ENCODE assay signal across 8 mouse cellular contexts in the genomic region with DNA sequence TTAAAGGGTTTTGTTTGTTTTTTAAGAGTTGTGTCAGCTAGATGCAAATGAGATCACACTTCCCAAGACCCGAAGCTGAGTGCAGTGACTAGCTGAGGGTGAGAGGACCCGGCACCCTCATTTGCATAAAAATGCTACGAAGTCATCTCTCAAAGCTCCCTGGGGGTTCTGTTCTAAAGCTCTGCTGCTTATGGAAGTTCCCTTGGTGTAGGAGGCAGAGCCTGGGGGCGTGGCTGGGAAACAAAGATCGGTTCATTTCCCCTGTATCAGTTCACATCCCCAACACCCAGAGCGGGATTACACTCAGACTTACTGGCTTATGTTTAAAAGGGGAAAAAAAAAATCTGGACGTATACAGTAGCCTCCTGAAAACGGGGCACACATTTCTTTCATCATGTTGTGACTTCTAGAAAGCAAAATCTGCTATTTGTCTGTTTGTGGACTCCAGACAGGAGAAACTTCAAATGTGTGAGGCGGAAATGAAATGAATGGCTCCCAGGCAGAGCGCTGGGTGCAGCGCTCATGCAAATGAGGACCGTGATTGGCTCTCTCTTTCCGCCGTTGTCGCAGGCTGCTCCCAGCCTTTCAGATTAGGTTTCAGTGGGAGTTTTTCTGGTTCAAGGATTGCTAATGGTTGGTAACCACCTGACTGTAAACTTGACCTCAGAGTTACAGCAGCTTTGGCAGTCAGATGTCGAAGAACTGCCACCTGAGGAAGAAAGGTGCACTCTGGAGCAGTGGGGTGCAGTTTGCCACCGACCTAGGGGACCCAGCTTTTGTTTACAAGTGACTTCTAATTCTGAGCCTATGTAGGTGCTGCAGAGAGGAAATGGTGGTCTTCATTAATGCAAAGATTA.
DNase-seq lines count a peak whose midpoint lies in the region; ATAC-seq and TF ChIP-seq lines count a peak whose summit lies in the region.

No protein-coding gene starts in this region.

- no peaks in the 10 kb centered on the region for H3K9me3 ChIP-seq in embryonic facial prominence, embryonic 10.5 days
- H3K9me3 ChIP-seq in hindbrain, postnatal 0 days (ENCODE audit: low read length): no peaks in the 10 kb centered on the region
- H3K9me3 ChIP-seq in neural tube, embryonic 11.5 days (ENCODE audit: control insufficient read depth, low read length): no peaks in the 10 kb centered on the region

- H3K9ac ChIP-seq in hindbrain, postnatal 0 days (replicated peaks; ENCODE audit: low read length): peak overlapping the region; percentile 29; the same call in 1 of the 2 replicates
- H3K9ac ChIP-seq in liver, adult 2 months (ENCODE audit: low read depth, low read length): no peak overlapping the region
- H3K9ac ChIP-seq in neural tube, embryonic 11.5 days (ENCODE audit: low read length): peak overlapping the region; percentile 26

- peaks cover 37% of the 10 kb centered on the region for H3K4me1 ChIP-seq in embryonic facial prominence, embryonic 10.5 days
- H3K4me1 ChIP-seq in hindbrain, postnatal 0 days (ENCODE audit: insufficient read depth, low read length): peaks cover 20% of the 10 kb centered on the region
- no peaks in the 10 kb centered on the region; the same call in none of the 2 replicates for H3K4me1 ChIP-seq in liver, adult 2 months (ENCODE audit: control insufficient read depth, insufficient read depth, low read length)
- peaks cover 5% of the 10 kb centered on the region; the same call in 1 of the 2 replicates for H3K4me1 ChIP-seq in neural tube, embryonic 11.5 days (ENCODE audit: control insufficient read depth, insufficient read depth, low read length)

- WGBS in embryonic facial prominence, embryonic 10.5 days: under 1% methylated on average over 17 of the region's 17 CpGs
- WGBS in hindbrain, postnatal 0 days: 1% methylated on average over 17 of the region's 17 CpGs
- WGBS in liver, adult 2 months: 9% methylated on average over 17 of the region's 17 CpGs
- under 1% methylated on average over 17 of the region's 17 CpGs for WGBS in neural tube, embryonic 11.5 days

- peaks cover 12% of the 10 kb centered on the region for H3K36me3 ChIP-seq in embryonic facial prominence, embryonic 10.5 days (replicated peaks)
- H3K36me3 ChIP-seq in hindbrain, postnatal 0 days (ENCODE audit: insufficient read depth, low read length): no peaks in the 10 kb centered on the region
- peaks cover 2% of the 10 kb centered on the region; the same call in 1 of the 2 replicates for H3K36me3 ChIP-seq in liver, adult 2 months (ENCODE audit: control insufficient read depth, insufficient read depth, low read length)
- H3K36me3 ChIP-seq in neural tube, embryonic 11.5 days (ENCODE audit: control insufficient read depth, insufficient read depth, low read length): no peaks in the 10 kb centered on the region

- H3K27me3 ChIP-seq in embryonic facial prominence, embryonic 10.5 days (replicated peaks; ENCODE audit: low read depth, poor library complexity, severe bottlenecking): no peaks in the 10 kb centered on the region
- no peaks in the 10 kb centered on the region for H3K27me3 ChIP-seq in hindbrain, postnatal 0 days (ENCODE audit: insufficient read depth, low read length)
- no peaks in the 10 kb centered on the region for H3K27me3 ChIP-seq in liver, adult 2 months (ENCODE audit: control insufficient read depth, insufficient read depth, low read length)
- no peaks in the 10 kb centered on the region for H3K27me3 ChIP-seq in neural tube, embryonic 11.5 days (ENCODE audit: control insufficient read depth, insufficient read depth, low read length)

- DNase-seq in right cerebral cortex, postnatal 25 days: peak; percentile 14
- DNase-seq in right cerebral cortex, postnatal 14 days: no peak
- DNase-seq in embryonic facial prominence, embryonic 10.5 days (ENCODE audit: low spot score): peak; percentile 70
- DNase-seq in hindbrain, postnatal 0 days (ENCODE audit: low spot score): peak; percentile 77
- DNase-seq in liver, adult 2 months (ENCODE audit: extremely low read depth, low read depth, low spot score): peak; percentile 47
- peak; percentile 84 for DNase-seq in neural tube, embryonic 11.5 days (ENCODE audit: low spot score)
- no peak for DNase-seq in urinary bladder, postnatal 36 days (ENCODE audit: low spot score in 2 of 2)
- no peak for DNase-seq in cerebellum, adult 18-20 months

- H3K27ac ChIP-seq in embryonic facial prominence, embryonic 10.5 days (replicated peaks): peak overlapping the region; percentile 71
- H3K27ac ChIP-seq in hindbrain, postnatal 0 days: peak overlapping the region; percentile 32
- no peak overlapping the region for H3K27ac ChIP-seq in liver, adult 2 months (replicated peaks; ENCODE audit: insufficient read depth, low read depth, low read length)
- peak overlapping the region; percentile 87 for H3K27ac ChIP-seq in neural tube, embryonic 11.5 days (ENCODE audit: low read depth, low read length)

- no peak for TF ChIP-seq POLR2A in liver, adult 2 months (IDR thresholded peaks at IDR 0.05; ENCODE audit: extremely low read depth, insufficient read depth, low read length)

- peak; percentile 79 for ATAC-seq in hindbrain, postnatal 0 days
- peak; percentile 86 for ATAC-seq in neural tube, embryonic 11.5 days (ENCODE audit: insufficient read depth, low FRiP score, low TSS enrichment)

- TF ChIP-seq CTCF in hindbrain, postnatal 0 days (IDR thresholded peaks at IDR 0.05; ENCODE audit: low read depth): no peak
- no peak for TF ChIP-seq CTCF in liver, adult 2 months (IDR thresholded peaks at IDR 0.05; ENCODE audit: low read depth, low read length)

- H3K79me2 ChIP-seq in liver, adult 2 months (ENCODE audit: control insufficient read depth, insufficient read depth, low read length): peaks cover 12% of the 10 kb centered on the region; the same call in 1 of the 2 replicates

- peak overlapping the region; percentile 49 for H3K4me3 ChIP-seq in embryonic facial prominence, embryonic 10.5 days
- H3K4me3 ChIP-seq in hindbrain, postnatal 0 days (ENCODE audit: low read length): peak overlapping the region; percentile 28
- H3K4me3 ChIP-seq in liver, adult 2 months (ENCODE audit: insufficient read depth, low read depth, low read length): no peak overlapping the region
- H3K4me3 ChIP-seq in neural tube, embryonic 11.5 days (ENCODE audit: low read depth, low read length): peak overlapping the region; percentile 32

- H3K4me2 ChIP-seq in hindbrain, postnatal 0 days (ENCODE audit: low read depth, low read length): peak overlapping the region; percentile 59
- H3K4me2 ChIP-seq in neural tube, embryonic 11.5 days (ENCODE audit: low read depth): peak overlapping the region; percentile 50

Comparison
In these comparisons a context has a peak if more than half of its experiments do, and no peak if none do; other contexts are left out.
1. DNase-seq: peak in right cerebral cortex, postnatal 25 days (single experiment), embryonic facial prominence, embryonic 10.5 days (single experiment), hindbrain, postnatal 0 days (single experiment), liver, adult 2 months (single experiment) and neural tube, embryonic 11.5 days (single experiment); none in right cerebral cortex, postnatal 14 days (single experiment), urinary bladder, postnatal 36 days (0 of 2) and cerebellum, adult 18-20 months (0 of 2).